Mouse (Mus musculus) G1E (cell line): ENCODE data around the gene Saa2.

Source experiments
- CTCF ChIP-seq: IDR thresholded peaks from 2 replicates; pipeline ENCODE4 v1.5.1; 2012; ENCODE audit warnings: low read depth, low read length, inconsistent platforms, mixed read lengths
- POLR2AphosphoS5 ChIP-seq: IDR thresholded peaks from 2 replicates; pipeline ENCODE4 v1.6.1; 2012; ENCODE audit warnings: low read depth, low read length, inconsistent platforms; ENCODE audit not compliant: insufficient replicate concordance

DNA sequence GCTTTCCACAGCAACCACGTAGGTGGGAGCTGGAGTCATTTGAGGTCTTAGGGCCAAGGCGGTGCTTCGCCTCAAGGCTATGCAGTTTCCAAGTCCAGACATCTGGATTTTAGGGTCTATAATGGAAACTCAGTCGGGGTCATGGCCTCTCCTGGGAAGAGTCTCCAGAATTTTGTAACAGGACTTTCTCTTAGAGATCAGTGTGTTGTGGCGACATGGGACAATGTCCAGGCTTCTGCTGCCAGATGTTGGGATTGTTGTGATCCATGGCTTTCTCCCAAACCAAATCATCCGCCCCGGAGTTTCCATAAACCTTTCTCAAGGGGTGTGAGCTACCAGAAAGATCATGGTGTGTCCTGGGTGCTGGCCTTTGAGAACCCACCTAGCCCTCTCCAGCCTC lies 5.2 kb upstream of the Saa2 start:
- TF ChIP-seq CTCF (no peak), POLR2AphosphoS5 (no peak)
